Mouse (Mus musculus): Measurements from ENCODE around the gene Ninl. TPM values are rescaled to one million over a fixed set of nuclear protein-coding genes. Genes with fewer than 3 reads are reported as not detected.

Ninl gene
- polyA plus RNA-seq (2014; fragmentation: Illumina TruSeq; extraction: RNeasy Lipid Tissue Mini Kit (QIAGEN cat#74804); ENCODE audit: insufficient read depth, low read depth, low replicate concordance), result 1.4 TPM

GRCm38 (mm10) chr2:151039232-151039695, at the start of gene Ninl, which contains the start of gene Nanp:
Gene Ninl (minus strand): TSS chr2:151039382.
Gene Nanp (minus strand): TSS chr2:151039398.

GRCm38 (mm10) chr2:150904936-150905450, 134.2 kb downstream of the Ninl start, which contains the start of gene Gins1:
Gene Gins1 (plus strand): TSS chr2:150905400.

GRCm38 (mm10) chr2:150904272-150904935, 134.8 kb downstream of the Ninl start, which contains the start of gene Abhd12:
Gene Abhd12 (minus strand): TSS chr2:150904741.

Other genes starting within 250 kb of the Ninl start
- gene Abhd12, start 134.6 kb downstream of the Ninl start, polyA plus RNA-seq (2014; fragmentation: Illumina TruSeq; extraction: RNeasy Lipid Tissue Mini Kit (QIAGEN cat#74804); ENCODE audit: insufficient read depth, low read depth, low replicate concordance), result 59.5 TPM
- gene Gins1, start 134.0 kb downstream of the Ninl start, polyA plus RNA-seq (2014; fragmentation: Illumina TruSeq; extraction: RNeasy Lipid Tissue Mini Kit (QIAGEN cat#74804); ENCODE audit: insufficient read depth, low read depth, low replicate concordance), result 2.0 TPM
- gene Nanp, start within 50 bp of the Ninl start, polyA plus RNA-seq (2014; fragmentation: Illumina TruSeq; extraction: RNeasy Lipid Tissue Mini Kit (QIAGEN cat#74804); ENCODE audit: insufficient read depth, low read depth, low replicate concordance), result 5.8 TPM
- not detected for gene Gm14151, start 53.0 kb upstream of the Ninl start, polyA plus RNA-seq (2014; fragmentation: Illumina TruSeq; extraction: RNeasy Lipid Tissue Mini Kit (QIAGEN cat#74804); ENCODE audit: insufficient read depth, low read depth, low replicate concordance)
- not detected for gene Gm14147, start 58.9 kb upstream of the Ninl start, polyA plus RNA-seq (2014; fragmentation: Illumina TruSeq; extraction: RNeasy Lipid Tissue Mini Kit (QIAGEN cat#74804); ENCODE audit: insufficient read depth, low read depth, low replicate concordance)

Measured in lung, adult 10 weeks (tissue).